Mouse (Mus musculus) adrenal gland, adult 10 weeks (tissue): ENCODE data around the gene Fam118a. TPM values are rescaled to one million over a fixed set of nuclear protein-coding genes. Genes with fewer than 3 reads are reported as not detected.

Experiments
- polyA plus RNA-seq: library from polyadenylated mRNA; stranded (reverse); fragments of 350-450 nt; fragmentation: Illumina TruSeq; extraction: RNeasy Lipid Tissue Mini Kit (QIAGEN cat#74804); gene quantifications from one replicate; pipeline ENCODE4 v1.2.3, GENCODE M21; 2014; ENCODE audit warnings: low read depth, low replicate concordance

Gene Fam118a
- polyA plus RNA-seq, result 18.6 TPM

DNA sequence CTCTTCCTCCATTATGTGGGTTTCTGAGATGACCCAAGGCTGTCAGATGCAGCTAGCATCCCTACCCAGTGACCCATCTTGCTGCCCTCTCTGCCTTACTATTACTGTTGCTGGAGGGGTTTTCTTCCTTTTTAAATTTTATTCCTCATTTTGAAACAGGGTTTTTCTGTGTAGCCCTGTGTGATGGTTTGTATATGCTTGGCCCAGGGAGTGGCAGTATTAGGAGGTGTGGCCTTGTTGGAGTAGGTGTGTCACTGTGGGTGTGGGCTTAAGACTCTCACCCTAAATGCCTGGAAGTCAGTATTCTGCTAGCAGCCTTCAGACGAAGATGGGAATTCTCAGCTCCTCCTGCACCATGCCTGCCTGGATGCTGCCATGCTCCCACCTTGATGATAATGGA lies at the start of gene Fam118a:
Fam118a (plus strand) TSS at position 301 of the 400 bp plus-strand sequence.

DNA sequence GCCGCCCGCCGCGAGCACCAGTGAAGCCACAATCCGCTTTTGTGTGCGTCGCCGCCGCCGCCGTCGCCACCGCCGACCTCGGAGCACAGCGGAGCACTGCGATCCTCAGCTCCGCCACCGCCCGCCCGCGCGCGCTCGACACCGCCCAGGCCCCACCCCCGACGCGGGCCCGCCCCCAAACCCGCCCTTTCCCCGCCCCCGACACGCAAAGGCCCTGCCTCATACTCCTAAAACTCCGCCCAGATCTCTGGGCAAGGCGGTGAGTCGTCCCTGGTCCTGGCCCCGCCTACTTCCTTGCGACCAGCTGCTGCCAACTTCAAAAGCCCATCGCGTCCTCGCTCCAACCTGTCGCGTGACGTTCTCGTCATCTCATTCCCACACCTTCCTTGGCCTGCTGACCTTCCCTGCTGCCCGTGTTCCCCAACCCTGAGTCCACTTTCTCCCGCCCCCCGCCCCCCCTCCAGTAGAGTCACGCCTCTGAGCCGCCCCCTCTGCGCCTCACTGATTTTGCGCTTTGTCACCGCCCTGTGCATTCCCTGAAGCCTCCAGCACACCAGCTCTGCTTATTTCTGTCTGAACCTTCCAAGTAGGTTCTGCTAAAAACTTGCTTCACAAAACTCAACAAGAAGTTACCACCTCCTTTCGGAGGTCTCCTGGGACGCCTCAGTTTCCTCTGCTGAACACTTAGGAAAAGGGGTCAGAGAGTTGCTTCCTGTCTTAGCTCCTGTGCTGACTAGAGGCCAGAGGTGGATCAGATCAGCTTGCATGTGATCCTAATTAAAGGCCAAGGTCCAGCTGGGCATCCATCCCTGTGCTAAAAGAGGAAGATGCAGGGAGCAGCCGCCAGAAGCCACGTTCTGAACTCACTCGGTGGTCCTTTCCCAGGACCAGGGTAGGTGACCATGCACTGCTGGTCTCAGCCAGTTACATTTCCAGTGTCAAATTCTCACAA lies 40.6 kb upstream of the Fam118a start, which contains the start of gene 5031439G07Rik:
5031439G07Rik (minus strand) TSS at position 678 of the 952 bp plus-strand sequence.

DNA sequence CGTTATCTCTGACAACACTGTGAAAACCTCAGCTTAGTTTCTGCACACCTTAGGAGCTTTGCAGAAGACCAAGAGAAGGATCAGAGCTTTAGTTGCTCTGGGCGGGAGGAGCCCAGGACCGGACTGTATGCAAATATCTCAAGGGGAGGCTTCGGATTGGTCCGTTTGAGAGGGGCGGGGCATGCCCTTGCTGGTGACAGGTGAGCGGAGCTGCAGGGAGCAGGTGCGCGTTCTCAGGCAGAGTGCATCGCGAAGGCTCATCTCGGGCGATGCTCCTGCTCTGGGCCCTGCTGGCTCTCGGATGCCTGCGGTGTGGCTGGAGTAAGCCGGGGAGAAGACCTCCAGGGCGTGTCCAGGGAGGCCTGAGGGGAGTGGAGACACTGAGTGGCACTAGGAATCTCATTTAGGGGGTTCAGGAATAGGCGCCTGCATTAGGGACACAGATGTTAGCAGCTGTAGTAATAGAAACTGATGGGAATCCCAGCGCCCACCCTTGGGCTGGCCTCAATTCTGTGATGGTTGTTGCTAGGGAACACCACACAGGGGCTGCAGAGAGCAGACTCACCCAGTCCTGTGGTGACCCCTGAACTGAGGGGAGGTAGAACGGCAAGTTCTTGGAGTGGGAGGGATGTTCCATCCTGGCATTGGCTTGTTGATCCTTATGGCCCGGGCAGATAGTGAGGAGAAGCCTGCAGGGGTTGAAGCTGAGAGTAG lies 11.6 kb upstream of the Fam118a start, which contains the start of gene Upk3a:
Upk3a (plus strand) TSS at position 191 of the 714 bp plus-strand sequence.

Other genes with a start within 250 kb of the Fam118a start
- 0.29 TPM for gene Phf21b, start 172.9 kb upstream of the Fam118a start, polyA plus RNA-seq
- 0.23 TPM for gene Gm29666, start 108.9 kb upstream of the Fam118a start, polyA plus RNA-seq
- 18.7 TPM for gene Nup50, start 105.5 kb upstream of the Fam118a start, polyA plus RNA-seq
- 12.5 TPM for gene 5031439G07Rik, start 40.4 kb upstream of the Fam118a start, polyA plus RNA-seq
- gene Upk3a, start 11.8 kb upstream of the Fam118a start, polyA plus RNA-seq, result not detected
- gene Smc1b, start 103.0 kb downstream of the Fam118a start, polyA plus RNA-seq, result not detected
- not detected for gene Ribc2, start 103.1 kb downstream of the Fam118a start, polyA plus RNA-seq
- gene Fbln1, start 177.0 kb downstream of the Fam118a start, polyA plus RNA-seq, result 1.3 TPM